9 mouse cellular contexts compared by ENCODE assay signal in the genomic region with DNA sequence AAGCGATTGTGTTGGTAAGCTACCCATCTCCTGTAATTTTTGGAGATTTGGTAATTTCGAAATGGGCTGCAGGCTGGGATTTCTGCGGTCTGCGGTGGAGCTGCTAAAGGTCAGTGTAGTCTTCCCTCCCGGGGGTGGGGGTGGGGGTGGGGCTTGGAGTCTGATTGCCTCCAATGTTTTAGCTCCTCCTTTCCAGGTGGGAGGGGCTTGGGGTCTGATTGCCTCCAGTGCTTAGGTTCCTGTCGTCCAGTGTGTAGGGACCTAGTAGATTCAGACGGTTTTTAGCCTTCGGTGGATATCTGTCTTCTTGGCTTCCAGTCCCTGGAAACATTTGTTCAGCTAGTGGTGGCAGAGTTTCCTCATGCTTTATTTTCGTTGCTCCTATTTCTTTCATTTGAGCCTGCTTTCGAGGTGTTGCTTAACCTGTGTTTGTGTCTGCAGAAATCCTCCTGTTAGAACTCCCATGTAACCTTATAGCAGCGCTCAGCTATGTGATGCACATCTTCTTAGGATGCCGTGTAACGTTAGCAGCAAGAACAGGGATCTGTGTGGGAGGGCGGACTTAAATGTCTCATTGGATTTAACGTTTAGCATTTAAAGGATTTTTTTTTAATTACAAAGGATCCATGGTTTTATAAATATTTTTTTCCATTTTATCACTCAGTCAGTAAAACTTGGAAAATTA.
DNase-seq lines count a peak whose midpoint lies in the region; ATAC-seq and TF ChIP-seq lines count a peak whose summit lies in the region.
"Had no signal": no experiment of that assay in that cellular context is flagged by ENCODE, and none has a peak within 500 bp of the region (broad histone marks: within the 10 kb centered on the region; RNA-seq: fewer than 3 reads in every experiment).

No protein-coding gene starts in this region.

- no peak overlapping the region for H3K9ac ChIP-seq in ES-E14 (ENCODE audit: insufficient read depth, low read depth, low read length, poor library complexity, severe bottlenecking)
- H3K9ac ChIP-seq in lung, embryonic 15.5 days: no peak overlapping the region

- no peaks in the 10 kb centered on the region for H3K9me3 ChIP-seq in ES-E14 (ENCODE audit: control insufficient read depth, insufficient read depth, low read depth, low read length)
- no peaks in the 10 kb centered on the region for H3K9me3 ChIP-seq in lung, embryonic 15.5 days

- 23% methylated on average over 15 of the region's 15 CpGs for whole genome bisulfite sequencing in lung, embryonic 15.5 days

- H3K4me3 ChIP-seq in ES-E14 (ENCODE audit: insufficient read depth in 1 of 2, low read depth in 1 of 2, low read length in 2 of 2, poor library complexity in 1 of 2, severe bottlenecking in 1 of 2): peak overlapping the region in 1 of 2 experiments; percentile 56; a peak in 2 of 4 replicates
- H3K4me3 ChIP-seq in lung, embryonic 15.5 days: no peak overlapping the region
- H3K4me3 ChIP-seq: megakaryocyte, embryonic 14.5 days had no signal

- H3K4me1 ChIP-seq in ES-E14 (ENCODE audit: control insufficient read depth in 2 of 2, insufficient read depth in 2 of 2, low read length in 2 of 2, poor library complexity in 1 of 2): no peaks in the 10 kb centered on the region
- H3K4me1 ChIP-seq in lung, embryonic 15.5 days: peaks cover 4% of the 10 kb centered on the region; the same call in 1 of the 2 replicates
- H3K4me1 ChIP-seq: megakaryocyte, embryonic 14.5 days had no signal

- in situ Hi-C loops in ES-E14 (cut with MboI; ENCODE audit: low sequenced_read_pairs in 2 of 2, unreplicated experiment in 2 of 2): no loop called here

- no peaks in the 10 kb centered on the region for H3K36me3 ChIP-seq in ES-E14 (ENCODE audit: control insufficient read depth, insufficient read depth, low read length, poor library complexity, severe bottlenecking)
- no peaks in the 10 kb centered on the region for H3K36me3 ChIP-seq in lung, embryonic 15.5 days

- ATAC-seq in granulocyte monocyte progenitor cell, adult 5-6 weeks (replicated peaks; ENCODE audit: poor library complexity, severe bottlenecking): peak; percentile 98
- ATAC-seq in lung, embryonic 15.5 days (ENCODE audit: borderline replicate concordance, extremely low read depth, low FRiP score, low TSS enrichment): no peak

- DNase-seq in ES-E14 (ENCODE audit: low read depth, low spot score): peak; percentile 88
- peak; percentile 64 for DNase-seq in brain, adult 2 months (ENCODE audit: low read depth, low spot score)
- DNase-seq in kidney, adult 8-10 months: peak; percentile 73 to 75
- DNase-seq in skeletal muscle tissue, adult 2 months (ENCODE audit: low read depth, low spot score): peak; percentile 80
- no peak for DNase-seq in thymus, postnatal 0 days (ENCODE audit: low spot score)
- no peak for DNase-seq in thymus, postnatal 36 days

- H3K27me3 ChIP-seq in lung, embryonic 15.5 days: no peaks in the 10 kb centered on the region

- H3K4me2 ChIP-seq in lung, embryonic 15.5 days: peak overlapping the region; percentile 32

- H3K27ac ChIP-seq in ES-E14 (ENCODE audit: insufficient read depth, low read depth, low read length, poor library complexity, severe bottlenecking): no peak overlapping the region
- no peak overlapping the region for H3K27ac ChIP-seq in lung, embryonic 15.5 days

TF ChIP-seq in ES-E14, 5 proteins besides CTCF, POLR2A, EP300 and RAD21:
- TF ChIP-seq ZC3H11A (IDR thresholded peaks at IDR 0.05; ENCODE audit: borderline replicate concordance, low read depth, low read length): no peak
- no peak for TF ChIP-seq MAFK (IDR thresholded peaks at IDR 0.05; ENCODE audit: insufficient read depth, low read depth, low read length)
- TF ChIP-seq HCFC1 (IDR thresholded peaks at IDR 0.05; ENCODE audit: borderline replicate concordance, insufficient read depth, low read length): no peak
- TF ChIP-seq CHD2 (IDR thresholded peaks at IDR 0.05; ENCODE audit: low read depth, low read length): no peak
- TF ChIP-seq ZNF384 (IDR thresholded peaks at IDR 0.05; ENCODE audit: low read depth, low read length): no peak

Comparison
In these comparisons a context has a peak if more than half of its experiments do, and no peak if none do; other contexts are left out.
1. DNase-seq: peak in ES-E14 (single experiment), brain, adult 2 months (single experiment), kidney, adult 8-10 months (2 of 2) and skeletal muscle tissue, adult 2 months (single experiment); none in thymus, postnatal 0 days (single experiment) and thymus, postnatal 36 days (0 of 2).